28 mouse cellular contexts compared by ENCODE assay signal in the genomic region with DNA sequence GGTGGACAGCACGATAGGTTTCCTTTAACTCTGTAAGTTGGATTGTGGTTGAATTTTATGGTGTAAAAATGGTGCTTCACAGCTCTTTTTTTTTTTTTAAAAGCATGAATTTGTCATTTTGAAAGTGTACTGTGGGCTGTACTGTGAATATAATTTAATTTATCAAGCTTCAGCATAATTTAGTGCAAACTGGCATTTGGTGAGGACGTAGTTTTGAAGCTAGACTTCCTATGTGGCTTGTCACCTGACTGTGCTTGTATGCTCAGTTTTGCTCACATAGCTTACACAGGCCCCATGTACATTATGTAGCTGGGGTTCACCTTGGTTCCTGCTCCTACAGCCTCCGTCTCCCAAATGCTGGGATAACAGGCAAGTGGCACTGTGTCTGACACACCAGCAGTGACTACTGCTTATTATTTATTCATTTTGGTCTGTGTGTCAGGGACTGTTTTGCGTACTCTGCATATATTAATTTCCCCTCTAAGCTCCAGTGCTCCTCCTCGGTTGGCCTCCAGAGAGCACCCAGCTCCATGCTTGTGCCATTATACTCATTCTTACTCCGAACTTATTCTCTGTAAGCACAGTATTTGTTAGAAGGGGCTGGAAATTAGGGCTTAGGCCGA. TPM values are rescaled to one million over a fixed set of nuclear protein-coding genes. Genes with fewer than 3 reads are reported as not detected.
A peak's percentile ranks its signal among the peaks of the same experiment; 100 is the strongest.
DNase-seq lines count a peak whose midpoint lies in the region; ATAC-seq and TF ChIP-seq lines count a peak whose summit lies in the region.
"Had no signal": no experiment of that assay in that cellular context is flagged by ENCODE, and none has a peak within 500 bp of the region (broad histone marks: within the 10 kb centered on the region; RNA-seq: fewer than 3 reads in every experiment).

No protein-coding gene starts in this region.

- H3K9me3 ChIP-seq in forebrain, embryonic 14.5 days (replicated peaks; ENCODE audit: control insufficient read depth, low read length) = no peaks in the 10 kb centered on the region
- no peaks in the 10 kb centered on the region for H3K9me3 ChIP-seq in forebrain, embryonic 12.5 days
- H3K9me3 ChIP-seq: embryonic facial prominence, embryonic 10.5 days; embryonic facial prominence, embryonic 15.5 days; heart, embryonic 13.5 days; kidney, embryonic 15.5 days; limb, embryonic 13.5 days; liver, embryonic 13.5 days had no signal

- H3K4me1 ChIP-seq in forebrain, embryonic 14.5 days (ENCODE audit: control insufficient read depth, insufficient read depth, low read length) = no peaks in the 10 kb centered on the region
- peaks cover 12% of the 10 kb centered on the region for H3K4me1 ChIP-seq in forebrain, embryonic 12.5 days
- H3K4me1 ChIP-seq in liver, adult 2 months (ENCODE audit: control insufficient read depth, insufficient read depth, low read length) = peaks cover 35% of the 10 kb centered on the region

- H3K4me2 ChIP-seq in forebrain, embryonic 14.5 days (ENCODE audit: low read length) = no peak overlapping the region
- H3K4me2 ChIP-seq in forebrain, embryonic 12.5 days = no peak overlapping the region
- H3K4me2 ChIP-seq: embryonic facial prominence, embryonic 15.5 days; heart, embryonic 13.5 days; kidney, embryonic 15.5 days; limb, embryonic 13.5 days; liver, embryonic 13.5 days; midbrain, embryonic 11.5 days had no signal

- no peaks in the 10 kb centered on the region for H3K27me3 ChIP-seq in forebrain, embryonic 14.5 days (replicated peaks; ENCODE audit: control insufficient read depth, insufficient read depth, low read length)
- no peaks in the 10 kb centered on the region for H3K27me3 ChIP-seq in forebrain, embryonic 12.5 days
- no peaks in the 10 kb centered on the region for H3K27me3 ChIP-seq in liver, adult 2 months (ENCODE audit: control insufficient read depth, insufficient read depth, low read length)
- H3K27me3 ChIP-seq: CH12.LX; embryonic facial prominence, embryonic 15.5 days; heart, embryonic 13.5 days; kidney, embryonic 15.5 days; limb, embryonic 13.5 days; liver, embryonic 13.5 days had no signal

- H3K27ac ChIP-seq in forebrain, embryonic 14.5 days (ENCODE audit: low read depth, low read length) = no peak overlapping the region
- no peak overlapping the region for H3K27ac ChIP-seq in forebrain, embryonic 12.5 days
- peak overlapping the region; percentile 41 for H3K27ac ChIP-seq in liver, adult 2 months (replicated peaks; ENCODE audit: insufficient read depth, low read depth, low read length)
- H3K27ac ChIP-seq: embryonic facial prominence, embryonic 10.5 days; embryonic facial prominence, embryonic 15.5 days; heart, embryonic 13.5 days; kidney, embryonic 15.5 days; limb, embryonic 13.5 days; liver, embryonic 13.5 days had no signal

- 85% methylated on average over 7 of the region's 7 CpGs for WGBS in forebrain, embryonic 14.5 days
- 85% methylated on average over 7 of the region's 7 CpGs for WGBS in forebrain, embryonic 12.5 days
- 94% methylated on average over 7 of the region's 7 CpGs for WGBS in liver, adult 2 months

- peaks cover 23% of the 10 kb centered on the region for H3K79me2 ChIP-seq in liver, adult 2 months (ENCODE audit: control insufficient read depth, insufficient read depth, low read length)

- H3K4me3 ChIP-seq in forebrain, embryonic 14.5 days (ENCODE audit: low read depth, low read length) = no peak overlapping the region
- no peak overlapping the region for H3K4me3 ChIP-seq in forebrain, embryonic 12.5 days (replicated peaks)
- no peak overlapping the region for H3K4me3 ChIP-seq in liver, adult 2 months (ENCODE audit: insufficient read depth, low read depth, low read length)
- H3K4me3 ChIP-seq: embryonic facial prominence, embryonic 10.5 days; embryonic facial prominence, embryonic 15.5 days; heart, embryonic 13.5 days; kidney, embryonic 15.5 days; limb, embryonic 13.5 days; liver, embryonic 13.5 days had no signal

- H3K36me3 ChIP-seq in forebrain, embryonic 14.5 days (ENCODE audit: control insufficient read depth, insufficient read depth, low read length) = no peaks in the 10 kb centered on the region
- no peaks in the 10 kb centered on the region for H3K36me3 ChIP-seq in forebrain, embryonic 12.5 days (replicated peaks)
- no peaks in the 10 kb centered on the region for H3K36me3 ChIP-seq in liver, adult 2 months (ENCODE audit: control insufficient read depth, insufficient read depth, low read length)
- H3K36me3 ChIP-seq: embryonic facial prominence, embryonic 10.5 days; embryonic facial prominence, embryonic 15.5 days; heart, embryonic 13.5 days; kidney, embryonic 15.5 days; limb, embryonic 13.5 days; liver, embryonic 13.5 days had no signal

- DNase-seq in forebrain, embryonic 14.5 days (ENCODE audit: low spot score) = no peak
- no peak for DNase-seq in liver, adult 2 months (ENCODE audit: extremely low read depth, low read depth, low spot score)
- DNase-seq in liver (no peak), 416B (ENCODE audit: low read depth) (peak; percentile 49)
- no peak for DNase-seq in cerebellum, postnatal 4 days (ENCODE audit: low spot score in 2 of 2)
- DNase-seq in left cerebral cortex, postnatal 14 days (ENCODE audit: low spot score in 2 of 2) = no peak
- DNase-seq: adrenal gland, adult 8-10 months; cerebellum, adult 2 months; cerebellum, postnatal 14 days; gastrocnemius, postnatal 36 days; heart, postnatal 10 days; kidney, adult 18-20 months; kidney, postnatal 25 days; liver, embryonic 13.5 days; lung, adult 18-20 months; lung, postnatal 4 days; spleen, adult 18-20 months; thymus, postnatal 14 days had no signal

- no peak for TF ChIP-seq POLR2A in liver, adult 2 months (IDR thresholded peaks at IDR 0.05; ENCODE audit: extremely low read depth, insufficient read depth, low read length)

- ATAC-seq in forebrain, embryonic 14.5 days = 0 out of 2 replicates have a peak, but pooled peaks have one; percentile 21
- no peak for ATAC-seq in forebrain, embryonic 12.5 days (ENCODE audit: low FRiP score)
- peak; percentile 75 for ATAC-seq in activated CD4-positive, CD25-positive, alpha-beta regulatory T cell, adult 4 months
- ATAC-seq: lung, postnatal 0 days had no signal

- TF ChIP-seq CTCF in liver, adult 2 months (IDR thresholded peaks at IDR 0.05; ENCODE audit: low read depth, low read length) = no peak

- intact Hi-C loops in left cerebral cortex, postnatal 14 days (cut with DNase I) = no loop called here

- H3K9ac ChIP-seq in forebrain, embryonic 14.5 days (ENCODE audit: low read length) = no peak overlapping the region
- no peak overlapping the region for H3K9ac ChIP-seq in forebrain, embryonic 12.5 days
- no peak overlapping the region for H3K9ac ChIP-seq in liver, adult 2 months (ENCODE audit: low read depth, low read length)
- H3K9ac ChIP-seq: embryonic facial prominence, embryonic 15.5 days; heart, embryonic 13.5 days; kidney, embryonic 15.5 days; limb, embryonic 13.5 days; liver, embryonic 13.5 days had no signal

RNA-seq across cellular contexts. Expression of a gene that starts 9.1 kb away (rescaled TPM):
- 18.5 and 18.7 TPM in 2 replicates for polyA plus RNA-seq in forebrain, embryonic 14.5 days (2014; fragmentation: Nextera tagmentation; extraction: Ambion mirVana)
- polyA plus RNA-seq in forebrain, embryonic 12.5 days (2016; fragmentation: Nextera tagmentation; extraction: Ambion mirVana) = 12.9 and 20.3 TPM in 2 replicates
- total RNA-seq in liver, adult 2 months (2014; rRNA removed) = 12.2 and 12.4 TPM in 2 replicates
- 16.0 and 17.6 TPM in 2 replicates for polyA plus RNA-seq in liver, adult 2 months (2012; rRNA removed)
- 10 to 100 TPM; 25.2 to 28.1 TPM for polyA plus RNA-seq in activated CD4-positive, CD25-positive, alpha-beta regulatory T cell, adult 4 months (2017; shearing (Covaris generic))
- total RNA-seq in left cerebral cortex, postnatal 14 days (2021) = 10 to 100 TPM; 54.2 to 56.4 TPM

RNA-seq across cellular contexts. Expression of a gene that starts 41.6 kb away (rescaled TPM):
- 235 and 270 TPM in 2 replicates for polyA plus RNA-seq in forebrain, embryonic 14.5 days (2014; fragmentation: Nextera tagmentation; extraction: Ambion mirVana)
- polyA plus RNA-seq in forebrain, embryonic 12.5 days (2016; fragmentation: Nextera tagmentation; extraction: Ambion mirVana) = 226 and 252 TPM in 2 replicates
- 13.2 and 14.3 TPM in 2 replicates for total RNA-seq in liver, adult 2 months (2014; rRNA removed)
- 5.8 and 6.3 TPM in 2 replicates for polyA plus RNA-seq in liver, adult 2 months (2012; rRNA removed)
- 100 to 1,000 TPM; 532 to 579 TPM for polyA plus RNA-seq in activated CD4-positive, CD25-positive, alpha-beta regulatory T cell, adult 4 months (2017; shearing (Covaris generic))
- 10 to 100 TPM; 13.9 to 17.7 TPM for total RNA-seq in left cerebral cortex, postnatal 14 days (2021)

Comparison
In these comparisons a context has a peak if more than half of its experiments do, and no peak if none do; other contexts are left out.
1. RNA of a gene that starts 41.6 kb away (polyA plus RNA-seq): 532 to 579 TPM in activated CD4-positive, CD25-positive, alpha-beta regulatory T cell, adult 4 months, 235 to 270 TPM in forebrain, embryonic 14.5 days and 226 to 252 TPM in forebrain, embryonic 12.5 days; 5.8 to 6.3 TPM in liver, adult 2 months; every median in the first group is over 10 times any median in the second.